Mouse (Mus musculus) embryo, embryonic 9.5 days (tissue): ENCODE data around the gene Pfkm.
A peak's percentile ranks its signal among the peaks of the same experiment; 100 is the strongest.

Experiments
- DNase-seq: peaks from one replicate; pipeline ENCODE4 v3.0.0-alpha.2; 2017; ENCODE audit errors: extremely low spot score

Pfkm gene

GRCm38 (mm10) chr15:98170917-98171316, 78.5 kb downstream of the Pfkm start:
- DNase-seq: no peak

- DNase-seq: no peak
Measured at GRCm38 (mm10) chr15:98172113-98172512, 79.7 kb downstream of the Pfkm start.

GRCm38 (mm10) chr15:98173821-98174220, 81.4 kb downstream of the Pfkm start:
- peak; percentile 55 for DNase-seq

- no peak for DNase-seq
Measured at GRCm38 (mm10) chr15:98177320-98177719, 84.9 kb downstream of the Pfkm start.

GRCm38 (mm10) chr15:98180567-98181131, 88.3 kb downstream of the Pfkm start:
- DNase-seq: no peak

DNA sequence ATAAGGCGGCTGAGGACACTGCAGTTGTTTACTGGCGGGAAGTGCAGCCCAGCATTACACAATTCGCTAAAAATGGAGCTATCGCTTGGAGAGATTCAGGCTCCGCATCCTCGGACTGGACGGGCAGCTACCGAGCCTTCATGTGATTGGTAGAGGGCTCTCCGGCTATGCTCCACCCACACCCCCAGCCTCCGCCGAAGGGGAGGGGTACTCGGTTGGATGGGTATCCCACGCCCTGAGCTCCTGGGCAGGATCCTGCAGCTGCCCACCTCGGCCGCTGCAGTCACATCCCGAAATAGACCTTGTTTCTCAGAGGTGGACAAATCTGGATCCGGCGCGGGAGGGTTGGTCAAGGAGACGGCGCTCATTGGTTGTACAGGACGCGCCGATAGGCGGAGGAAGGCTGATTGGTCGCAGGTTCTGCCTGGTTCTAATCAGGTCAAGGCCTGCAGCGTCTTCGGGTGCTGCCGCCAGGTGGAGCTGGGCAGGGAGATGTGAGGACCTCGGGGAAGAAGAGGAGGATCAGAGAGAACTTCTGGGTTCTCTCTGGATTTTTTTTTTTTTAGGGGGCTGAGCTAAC, 88.8 kb downstream of the Pfkm start:
- DNase-seq: peak; percentile 94
